Mouse (Mus musculus) heart, embryonic 11.5 days (tissue): Measurements from ENCODE around the gene Folr2. TPM values are rescaled to one million over a fixed set of nuclear protein-coding genes. Genes with fewer than 3 reads are reported as not detected.

Source experiments
- ATAC-seq: fragments of 200-750 bp; cut with Nextera tagmentation; replicated peaks from 2 replicates; pipeline ENCODE4 v1.8.0; 2017; ENCODE audit warnings: moderate library complexity; ENCODE audit not compliant: insufficient number of reproducible peaks, low FRiP score, low TSS enrichment
- H3K27ac ChIP-seq: fragments of 300-500 bp; sonication (generic); 2 replicates; pipeline ENCODE4 v1.5.1; 2014; ENCODE audit warnings: mild to moderate bottlenecking, low read depth, low read length
- H3K27me3 ChIP-seq: fragments of 300-500 bp; sonication (generic); 2 replicates; pipeline ENCODE4 v1.6.1; 2014; ENCODE audit warnings: mild to moderate bottlenecking, low read length, mixed read lengths; ENCODE audit not compliant: control insufficient read depth, insufficient read depth
- H3K36me3 ChIP-seq: fragments of 300-500 bp; sonication (generic); 2 replicates; pipeline ENCODE4 v1.6.1; 2014; ENCODE audit warnings: mild to moderate bottlenecking, low read length, moderate library complexity, mixed read lengths; ENCODE audit not compliant: control insufficient read depth, insufficient read depth
- H3K4me1 ChIP-seq: fragments of 300-500 bp; sonication (generic); 2 replicates; pipeline ENCODE4 v1.6.1; 2014; ENCODE audit warnings: low read length; ENCODE audit not compliant: control insufficient read depth, insufficient read depth
- H3K4me2 ChIP-seq: fragments of 300-500 bp; sonication (generic); 2 replicates; pipeline ENCODE4 v1.6.1; 2014; ENCODE audit warnings: mild to moderate bottlenecking, moderate library complexity
- H3K4me3 ChIP-seq: fragments of 300-500 bp; sonication (generic); 2 replicates; pipeline ENCODE4 v1.5.1; 2014; ENCODE audit warnings: low read depth, low read length
- H3K9ac ChIP-seq: fragments of 300-500 bp; sonication (generic); 2 replicates; pipeline ENCODE4 v1.6.1; 2014; ENCODE audit warnings: mild to moderate bottlenecking, low read depth, low read length, moderate library complexity
- H3K9me3 ChIP-seq: fragments of 300-500 bp; sonication (generic); replicated peaks from 2 replicates; pipeline ENCODE4 v1.6.1; 2016; ENCODE audit warnings: low read length; ENCODE audit not compliant: control insufficient read depth
- whole genome bisulfite sequencing: fragments of 180-500 bp; shearing (Covaris S2); extraction: QIAGEN DNeasy Blood & Tissue Kit; methylation state at CpG from one replicate; pipeline ENCODE4 v1.1.7; 2014; ENCODE audit not compliant: insufficient replicate concordance; 5-methylcytosine and 5-hydroxymethylcytosine counted together
- microRNA-seq: library from miRNA; unstranded; fragments of <30 nt; microRNA quantifications from one replicate; pipeline ENCODE4, GENCODE M21; 2016; ENCODE audit warnings: borderline number of aligned reads
- polyA plus RNA-seq: library from polyadenylated mRNA; unstranded; fragments of >200 nt; fragmentation: Nextera tagmentation; extraction: Ambion mirVana; gene quantifications from 2 replicates; pipeline ENCODE4 v1.2.1, GENCODE M21; 2014

Folr2 gene
- polyA plus RNA-seq, 1 experiment from 2014 or later = not detected

GRCm38 (mm10) chr7:101822836-101823757 lies 33.9 kb downstream of the Folr2 start:
- ATAC-seq = no peak
- H3K4me3 ChIP-seq = no peak overlapping the region
- peaks cover 34% of the 10 kb centered on the region for H3K36me3 ChIP-seq
- no peaks in the 10 kb centered on the region for H3K9me3 ChIP-seq
- H3K9ac ChIP-seq = no peak overlapping the region
- peak overlapping the region; percentile 95; the same call in 1 of the 2 replicates for H3K4me2 ChIP-seq
- H3K27me3 ChIP-seq = peaks cover 38% of the 10 kb centered on the region
- H3K27ac ChIP-seq = no peak overlapping the region
- WGBS = 33% methylated on average over 32 of the region's 32 CpGs
- peaks cover 27% of the 10 kb centered on the region for H3K4me1 ChIP-seq

GRCm38 (mm10) chr7:101821571-101822501 lies 35.2 kb downstream of the Folr2 start:
- H3K36me3 ChIP-seq = peaks cover 22% of the 10 kb centered on the region
- H3K4me3 ChIP-seq = peak overlapping the region; percentile 53
- H3K27me3 ChIP-seq = peaks cover 50% of the 10 kb centered on the region
- H3K27ac ChIP-seq = peak overlapping the region; percentile 79
- ATAC-seq = peak; percentile 77
- under 1% methylated on average over 68 of the region's 71 CpGs for WGBS
- no peaks in the 10 kb centered on the region for H3K9me3 ChIP-seq
- H3K4me2 ChIP-seq = peak overlapping the region; percentile 95
- H3K4me1 ChIP-seq = peaks cover 29% of the 10 kb centered on the region
- H3K9ac ChIP-seq = peak overlapping the region; percentile 67

- Histone ChIP-seq H3K4me1 (peaks cover 29% of the 10 kb centered on the region), H3K4me2 (peak overlapping the region; percentile 95), H3K9me3 (no peaks in the 10 kb centered on the region), H3K9ac (no peak overlapping the region), H3K27me3 (peaks cover 55% of the 10 kb centered on the region), H3K36me3 (peaks cover 9% of the 10 kb centered on the region; the same call in 1 of the 2 replicates), H3K4me3 (peak overlapping the region; percentile 53), H3K27ac (no peak overlapping the region)
- no peak for ATAC-seq
- WGBS = 2% methylated on average over 35 of the region's 35 CpGs
Observed at GRCm38 (mm10) chr7:101820295-101821030, 36.5 kb downstream of the Folr2 start.

- Histone ChIP-seq H3K4me3 (peak within 1 kb of the TSS; percentile 40), H3K27ac (no peak within 1 kb of the TSS), H3K27me3 (peaks cover 57% of the 10 kb centered on the region), H3K9me3 (no peaks in the 10 kb centered on the region), H3K4me2 (peak within 1 kb of the TSS; percentile 66), H3K4me1 (peaks cover 27% of the 10 kb centered on the region), H3K9ac (0 out of 2 replicates have a peak within 1 kb of the TSS, but pooled peaks have one; percentile 10), H3K36me3 (no peaks in the 10 kb centered on the region)
- ATAC-seq = no peak
- 2% methylated on average over 26 of the region's 45 CpGs for WGBS
Observed at GRCm38 (mm10) chr7:101817861-101818401, 39.1 kb downstream of the Folr2 start, which contains the start of gene Phox2a. TSS of gene Phox2a (plus strand) at chr7:101818313.

Small RNAs within 50 kb of the gene (microRNA-seq; reads per million reads assigned to microRNA genes)
- gene Gm22655 = not detected

Other genes starting within 250 kb of the Folr2 start
- gene Clpb, start 193.6 kb downstream of the Folr2 start, polyA plus RNA-seq = 36.1 and 47.0 TPM in 2 replicates
- gene Phox2a, start 38.9 kb downstream of the Folr2 start, polyA plus RNA-seq = not detected in 2 replicates
- 33.6 and 52.0 TPM in 2 replicates for gene Inppl1, start 19.0 kb downstream of the Folr2 start, polyA plus RNA-seq
- gene Anapc15, start 6.5 kb upstream of the Folr2 start, polyA plus RNA-seq = 73.3 and 76.5 TPM in 2 replicates
- gene Folr1, start 13.6 kb upstream of the Folr2 start, polyA plus RNA-seq = 3.2 and 4.3 TPM in 2 replicates
- 137 and 146 TPM in 2 replicates for gene Lamtor1, start 48.7 kb upstream of the Folr2 start, polyA plus RNA-seq
- 0.10 and 0.61 TPM in 2 replicates for gene Tomt, start 49.2 kb upstream of the Folr2 start, polyA plus RNA-seq
- gene Lrrc51, start 76.7 kb upstream of the Folr2 start, polyA plus RNA-seq = 5.3 and 6.5 TPM in 2 replicates
- 58.0 and 64.1 TPM in 2 replicates for gene Numa1, start 76.9 kb upstream of the Folr2 start, polyA plus RNA-seq
- gene Il18bp, start 161.5 kb upstream of the Folr2 start, polyA plus RNA-seq = 1.4 and 1.7 TPM in 2 replicates
- 20.2 and 22.0 TPM in 2 replicates for gene Rnf121, start 208.3 kb upstream of the Folr2 start, polyA plus RNA-seq
- gene Xndc1, start 208.3 kb upstream of the Folr2 start, polyA plus RNA-seq = 15.7 and 18.3 TPM in 2 replicates
- 0.70 and 1.4 TPM in 2 replicates for gene Xntrpc, start 208.5 kb upstream of the Folr2 start, polyA plus RNA-seq
- gene Trpc2, start 225.9 kb upstream of the Folr2 start, polyA plus RNA-seq = not detected in 2 replicates
- gene Art1, start 244.5 kb upstream of the Folr2 start, polyA plus RNA-seq = 9.5 and 9.8 TPM in 2 replicates